Mouse (Mus musculus): Measurements from ENCODE around the gene Dhx35.

GRCm38 (mm10) chr2:158776716-158777115 lies 17.9 kb upstream of the Dhx35 start:
- no peak for TF ChIP-seq EP300 (IDR thresholded peaks at IDR 0.05; ENCODE audit: low read depth)
- no peak for TF ChIP-seq CTCF (IDR thresholded peaks at IDR 0.05; ENCODE audit: low read depth)

Data from heart, postnatal 0 days (tissue).